Comparison of ENCODE assay signal across 8 mouse cellular contexts in the genomic region with DNA sequence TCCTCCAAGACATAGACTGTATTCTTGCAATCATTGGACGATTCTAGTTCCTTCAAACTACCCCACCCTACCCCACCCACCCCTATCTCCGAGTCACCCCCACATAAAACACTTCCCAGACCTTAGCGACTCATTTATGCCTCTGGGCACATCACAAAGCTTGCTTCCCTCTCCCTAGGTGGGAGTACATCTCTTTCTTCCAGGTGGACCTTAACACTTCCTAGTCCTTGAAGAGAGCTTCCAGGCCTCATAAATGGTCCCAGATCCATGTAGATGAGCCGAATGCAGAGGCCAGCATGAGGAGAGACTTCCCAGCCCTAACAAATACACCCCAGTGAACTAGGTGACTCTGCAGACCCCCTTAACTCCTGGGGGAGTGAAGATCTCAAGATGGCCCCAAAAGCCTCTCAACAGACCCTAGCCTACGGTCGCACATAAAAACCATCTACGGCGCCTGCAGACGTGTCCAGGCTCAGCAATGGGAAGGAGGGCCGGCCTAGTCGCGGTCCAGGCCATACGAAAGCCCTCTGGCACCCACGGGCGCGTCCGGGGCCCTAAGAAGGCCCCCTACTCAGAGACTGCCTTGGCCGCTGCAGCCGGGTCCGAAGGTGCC. TPM values are rescaled to one million over a fixed set of nuclear protein-coding genes. Genes with fewer than 3 reads are reported as not detected.
DNase-seq lines count a peak whose midpoint lies in the region; ATAC-seq lines count a peak whose summit lies in the region.

No protein-coding gene starts in this region.

- no peak; the same call in 1 of the 2 replicates for ATAC-seq in neural tube, embryonic 11.5 days (ENCODE audit: insufficient read depth, low FRiP score, low TSS enrichment)
- ATAC-seq in forebrain, embryonic 11.5 days (replicated peaks; ENCODE audit: low FRiP score): no peak
- no peak for ATAC-seq in limb, embryonic 15.5 days (ENCODE audit: insufficient number of reproducible peaks, low FRiP score, low TSS enrichment, low read depth)
- ATAC-seq in stomach, embryonic 14.5 days (ENCODE audit: insufficient number of reproducible peaks, insufficient read depth, low FRiP score, low read depth): no peak

- peaks cover 17% of the 10 kb centered on the region for H3K36me3 ChIP-seq in neural tube, embryonic 11.5 days (ENCODE audit: control insufficient read depth, insufficient read depth, low read length)
- H3K36me3 ChIP-seq in forebrain, embryonic 11.5 days (ENCODE audit: control insufficient read depth, insufficient read depth, low read length): peaks cover 15% of the 10 kb centered on the region
- peaks cover 36% of the 10 kb centered on the region for H3K36me3 ChIP-seq in limb, embryonic 15.5 days
- peaks cover 32% of the 10 kb centered on the region for H3K36me3 ChIP-seq in stomach, embryonic 14.5 days (ENCODE audit: control insufficient read depth, insufficient read depth, low read length)

- no peaks in the 10 kb centered on the region for H3K9me3 ChIP-seq in neural tube, embryonic 11.5 days (ENCODE audit: control insufficient read depth, low read length)
- H3K9me3 ChIP-seq in forebrain, embryonic 11.5 days (ENCODE audit: control insufficient read depth, low read length): no peaks in the 10 kb centered on the region
- H3K9me3 ChIP-seq in limb, embryonic 15.5 days: no peaks in the 10 kb centered on the region
- no peaks in the 10 kb centered on the region for H3K9me3 ChIP-seq in stomach, embryonic 14.5 days (ENCODE audit: control insufficient read depth, low read depth, low read length)

- no peak for DNase-seq in neural tube, embryonic 11.5 days (ENCODE audit: low spot score)
- no peak for DNase-seq in neural tube, embryonic 10.5 days (ENCODE audit: extremely low spot score, low spot score)
- no peak for DNase-seq in forebrain, embryonic 11.5 days (ENCODE audit: low spot score)
- DNase-seq in urinary bladder, adult 18-20 months (ENCODE audit: low spot score in 2 of 2): no peak
- no peak for DNase-seq in adipocyte (ENCODE audit: low spot score)
- no peak for DNase-seq in adrenal gland, postnatal 10 days

- peak overlapping the region; percentile 82 for H3K4me2 ChIP-seq in neural tube, embryonic 11.5 days (ENCODE audit: low read depth)
- H3K4me2 ChIP-seq in forebrain, embryonic 11.5 days (ENCODE audit: low read depth, low read length, severe bottlenecking): peak overlapping the region; percentile 79
- H3K4me2 ChIP-seq in limb, embryonic 15.5 days: peak overlapping the region; percentile 86
- peak overlapping the region; percentile 78 for H3K4me2 ChIP-seq in stomach, embryonic 14.5 days (replicated peaks; ENCODE audit: low read depth, low read length)

- WGBS in neural tube, embryonic 11.5 days: 1% methylated on average over 20 of the region's 20 CpGs
- 1% methylated on average over 20 of the region's 20 CpGs for WGBS in forebrain, embryonic 11.5 days
- under 1% methylated on average over 20 of the region's 20 CpGs for WGBS in limb, embryonic 15.5 days
- under 1% methylated on average over 20 of the region's 20 CpGs for WGBS in stomach, embryonic 14.5 days

- peak overlapping the region; percentile 44; the same call in 1 of the 2 replicates for H3K27ac ChIP-seq in neural tube, embryonic 11.5 days (ENCODE audit: low read depth, low read length)
- peak overlapping the region; percentile 19; the same call in 1 of the 2 replicates for H3K27ac ChIP-seq in forebrain, embryonic 11.5 days (ENCODE audit: low read depth, low read length)
- H3K27ac ChIP-seq in limb, embryonic 15.5 days: peak overlapping the region; percentile 96
- peak overlapping the region; percentile 79 for H3K27ac ChIP-seq in stomach, embryonic 14.5 days (ENCODE audit: low read length)

- no peaks in the 10 kb centered on the region for H3K27me3 ChIP-seq in neural tube, embryonic 11.5 days (ENCODE audit: control insufficient read depth, insufficient read depth, low read length)
- H3K27me3 ChIP-seq in forebrain, embryonic 11.5 days (ENCODE audit: control insufficient read depth, insufficient read depth, low read length): no peaks in the 10 kb centered on the region
- H3K27me3 ChIP-seq in limb, embryonic 15.5 days: no peaks in the 10 kb centered on the region
- no peaks in the 10 kb centered on the region for H3K27me3 ChIP-seq in stomach, embryonic 14.5 days (ENCODE audit: control insufficient read depth, insufficient read depth, low read length)

- peak overlapping the region; percentile 93 for H3K9ac ChIP-seq in neural tube, embryonic 11.5 days (ENCODE audit: low read length)
- peak overlapping the region; percentile 93 for H3K9ac ChIP-seq in forebrain, embryonic 11.5 days (ENCODE audit: low read length)
- H3K9ac ChIP-seq in limb, embryonic 15.5 days: peak overlapping the region; percentile 91
- H3K9ac ChIP-seq in stomach, embryonic 14.5 days (replicated peaks; ENCODE audit: low read depth, low read length): peak overlapping the region; percentile 98

- peaks cover 12% of the 10 kb centered on the region for H3K4me1 ChIP-seq in neural tube, embryonic 11.5 days (ENCODE audit: control insufficient read depth, insufficient read depth, low read length)
- peaks cover 12% of the 10 kb centered on the region; the same call in 1 of the 2 replicates for H3K4me1 ChIP-seq in forebrain, embryonic 11.5 days (replicated peaks; ENCODE audit: control insufficient read depth, insufficient read depth, low read length)
- peaks cover 35% of the 10 kb centered on the region for H3K4me1 ChIP-seq in limb, embryonic 15.5 days
- peaks cover 15% of the 10 kb centered on the region; the same call in 1 of the 2 replicates for H3K4me1 ChIP-seq in stomach, embryonic 14.5 days (ENCODE audit: control insufficient read depth, insufficient read depth, low read length)

- peak overlapping the region; percentile 76 for H3K4me3 ChIP-seq in neural tube, embryonic 11.5 days (ENCODE audit: low read depth, low read length)
- H3K4me3 ChIP-seq in forebrain, embryonic 11.5 days (ENCODE audit: low read depth, low read length): peak overlapping the region; percentile 96
- peak overlapping the region; percentile 94 for H3K4me3 ChIP-seq in limb, embryonic 15.5 days
- peak overlapping the region; percentile 97 for H3K4me3 ChIP-seq in stomach, embryonic 14.5 days (ENCODE audit: low read depth, low read length)

RNA-seq across cellular contexts. Expression of a gene that starts 0.7 kb away (rescaled TPM):
- polyA plus RNA-seq in neural tube, embryonic 11.5 days (2014; fragmentation: Nextera tagmentation; extraction: Ambion mirVana): 54.7 and 57.6 TPM in 2 replicates
- 59.9 and 60.2 TPM in 2 replicates for polyA plus RNA-seq in forebrain, embryonic 11.5 days (2014; fragmentation: Nextera tagmentation; extraction: Ambion mirVana)
- 34.8 TPM in 2 replicates for polyA plus RNA-seq in limb, embryonic 15.5 days (2015; fragmentation: Nextera tagmentation; extraction: Ambion mirVana)
- 48.9 and 49.8 TPM in 2 replicates for polyA plus RNA-seq in stomach, embryonic 14.5 days (2014; fragmentation: Nextera tagmentation; extraction: Ambion mirVana)
- 10 to 100 TPM; 69.6 to 81.1 TPM for total RNA-seq in adrenal gland, postnatal 10 days (2021)

RNA-seq across cellular contexts. Expression of a gene that starts 2.3 kb away (rescaled TPM):
- 17.7 and 20.0 TPM in 2 replicates for polyA plus RNA-seq in neural tube, embryonic 11.5 days (2014; fragmentation: Nextera tagmentation; extraction: Ambion mirVana)
- polyA plus RNA-seq in forebrain, embryonic 11.5 days (2014; fragmentation: Nextera tagmentation; extraction: Ambion mirVana): 15.5 and 16.6 TPM in 2 replicates
- 44.9 and 49.1 TPM in 2 replicates for polyA plus RNA-seq in limb, embryonic 15.5 days (2015; fragmentation: Nextera tagmentation; extraction: Ambion mirVana)
- polyA plus RNA-seq in stomach, embryonic 14.5 days (2014; fragmentation: Nextera tagmentation; extraction: Ambion mirVana): 71.0 and 75.0 TPM in 2 replicates
- total RNA-seq in adrenal gland, postnatal 10 days (2021): 10 to 100 TPM; 57.6 to 60.2 TPM

RNA-seq across cellular contexts. Expression of a gene that starts 16.9 kb away (rescaled TPM):
- 51.6 and 52.9 TPM in 2 replicates for polyA plus RNA-seq in neural tube, embryonic 11.5 days (2014; fragmentation: Nextera tagmentation; extraction: Ambion mirVana)
- polyA plus RNA-seq in forebrain, embryonic 11.5 days (2014; fragmentation: Nextera tagmentation; extraction: Ambion mirVana): 70.6 and 74.9 TPM in 2 replicates
- 58.8 and 59.4 TPM in 2 replicates for polyA plus RNA-seq in limb, embryonic 15.5 days (2015; fragmentation: Nextera tagmentation; extraction: Ambion mirVana)
- 60.6 and 62.9 TPM in 2 replicates for polyA plus RNA-seq in stomach, embryonic 14.5 days (2014; fragmentation: Nextera tagmentation; extraction: Ambion mirVana)
- total RNA-seq in adrenal gland, postnatal 10 days (2021): 10 to 100 TPM; 15.8 to 16.2 TPM

RNA-seq across cellular contexts. Expression of a gene that starts 18.0 kb away (rescaled TPM):
- 67.1 and 72.3 TPM in 2 replicates for polyA plus RNA-seq in neural tube, embryonic 11.5 days (2014; fragmentation: Nextera tagmentation; extraction: Ambion mirVana)
- 75.3 and 86.0 TPM in 2 replicates for polyA plus RNA-seq in forebrain, embryonic 11.5 days (2014; fragmentation: Nextera tagmentation; extraction: Ambion mirVana)
- polyA plus RNA-seq in limb, embryonic 15.5 days (2015; fragmentation: Nextera tagmentation; extraction: Ambion mirVana): 101 and 105 TPM in 2 replicates
- 89.2 and 96.0 TPM in 2 replicates for polyA plus RNA-seq in stomach, embryonic 14.5 days (2014; fragmentation: Nextera tagmentation; extraction: Ambion mirVana)
- total RNA-seq in adrenal gland, postnatal 10 days (2021): 10 to 100 TPM; 80.3 to 89.6 TPM

RNA-seq across cellular contexts. Expression of a gene that starts 29.1 kb away (rescaled TPM):
- 304 and 319 TPM in 2 replicates for polyA plus RNA-seq in neural tube, embryonic 11.5 days (2014; fragmentation: Nextera tagmentation; extraction: Ambion mirVana)
- 286 and 301 TPM in 2 replicates for polyA plus RNA-seq in forebrain, embryonic 11.5 days (2014; fragmentation: Nextera tagmentation; extraction: Ambion mirVana)
- 408 and 429 TPM in 2 replicates for polyA plus RNA-seq in limb, embryonic 15.5 days (2015; fragmentation: Nextera tagmentation; extraction: Ambion mirVana)
- 165 and 186 TPM in 2 replicates for polyA plus RNA-seq in stomach, embryonic 14.5 days (2014; fragmentation: Nextera tagmentation; extraction: Ambion mirVana)
- 100 to 1,000 TPM; 254 to 258 TPM for total RNA-seq in adrenal gland, postnatal 10 days (2021)

Comparison
In these comparisons a context has a peak if more than half of its experiments do, and no peak if none do; other contexts are left out.
1. H3K27ac ChIP-seq: peak in every context shown above with its lines; median percentile 96 in limb, embryonic 15.5 days; 79 in stomach, embryonic 14.5 days; 44 in neural tube, embryonic 11.5 days; 19 in forebrain, embryonic 11.5 days.